Mouse (Mus musculus): ENCODE results near the gene Erich6. TPM values are rescaled to one million over a fixed set of nuclear protein-coding genes. Genes with fewer than 3 reads are reported as not detected.

Erich6 gene
- not detected in 2 replicates for polyA plus RNA-seq (2012; rRNA removed)

- no peak for DNase-seq (ENCODE audit: low read depth, low spot score)
- 1% methylated on average over 34 of the region's 34 CpGs for WGBS
Observed at GRCm38 (mm10) chr3:58636406-58637295, at the start of gene Erich6. TSS of gene Erich6 (minus strand) at chr3:58637207.

- DNase-seq (ENCODE audit: low read depth, low spot score): no peak
- 70% methylated on average over 7 of the region's 7 CpGs for WGBS
Observed at GRCm38 (mm10) chr3:58686206-58686921, 49.4 kb upstream of the Erich6 start.

- WGBS: 96% methylated on average over 3 of the region's 3 CpGs
- DNase-seq (ENCODE audit: low read depth, low spot score): no peak
Observed at GRCm38 (mm10) chr3:58685396-58685795, 48.4 kb upstream of the Erich6 start.

- no peak for DNase-seq (ENCODE audit: low read depth, low spot score)
- 75% methylated on average over 7 of the region's 7 CpGs for WGBS
Observed at GRCm38 (mm10) chr3:58683346-58683745, 46.3 kb upstream of the Erich6 start.

GRCm38 (mm10) chr3:58682336-58682735 is 45.3 kb upstream of the Erich6 start:
- WGBS: 78% methylated on average over 4 of the region's 4 CpGs

GRCm38 (mm10) chr3:58681831-58682230 is 44.8 kb upstream of the Erich6 start:
- 36% methylated on average over 2 of the region's 2 CpGs for WGBS
- no peak for DNase-seq (ENCODE audit: low read depth, low spot score)

More at GRCm38 (mm10) chr3:58682336-58682735, 45.3 kb upstream of the Erich6 start:
- no peak for DNase-seq (ENCODE audit: low read depth, low spot score)

- DNase-seq (ENCODE audit: low read depth, low spot score): no peak
- WGBS: 54% methylated on average over 7 of the region's 7 CpGs
Observed at GRCm38 (mm10) chr3:58680943-58681637, 44.1 kb upstream of the Erich6 start.

- no peak for DNase-seq (ENCODE audit: low read depth, low spot score)
- 12% methylated on average over 4 of the region's 4 CpGs for WGBS
Observed at GRCm38 (mm10) chr3:58679996-58680395, 43.0 kb upstream of the Erich6 start.

GRCm38 (mm10) chr3:58678905-58679304 is 41.9 kb upstream of the Erich6 start:
- 33% methylated on average over 2 of the region's 2 CpGs for WGBS
- DNase-seq (ENCODE audit: low read depth, low spot score): no peak

GRCm38 (mm10) chr3:58678384-58678783 is 41.4 kb upstream of the Erich6 start:
- 52% methylated on average over 8 of the region's 8 CpGs for WGBS
- DNase-seq (ENCODE audit: low read depth, low spot score): no peak

GRCm38 (mm10) chr3:58677615-58678014 is 40.6 kb upstream of the Erich6 start:
- no peak for DNase-seq (ENCODE audit: low read depth, low spot score)
- WGBS: 80% methylated on average over 3 of the region's 3 CpGs

- WGBS: 94% methylated on average over 5 of the region's 5 CpGs
- DNase-seq (ENCODE audit: low read depth, low spot score): no peak
Observed at GRCm38 (mm10) chr3:58673295-58673694, 36.3 kb upstream of the Erich6 start.

GRCm38 (mm10) chr3:58672481-58673183 is 35.6 kb upstream of the Erich6 start:
- DNase-seq (ENCODE audit: low read depth, low spot score): no peak
- WGBS: 58% methylated on average over 4 of the region's 4 CpGs

- WGBS: 51% methylated on average over 6 of the region's 6 CpGs
- DNase-seq (ENCODE audit: low read depth, low spot score): no peak
Observed at GRCm38 (mm10) chr3:58671616-58672250, 34.7 kb upstream of the Erich6 start.

GRCm38 (mm10) chr3:58663970-58664369 is 27.0 kb upstream of the Erich6 start:
- DNase-seq (ENCODE audit: low read depth, low spot score): no peak
- WGBS: 86% methylated on average over 7 of the region's 7 CpGs

GRCm38 (mm10) chr3:58660636-58661035 is 23.6 kb upstream of the Erich6 start:
- DNase-seq (ENCODE audit: low read depth, low spot score): no peak
- WGBS: 78% methylated on average over 4 of the region's 4 CpGs

- WGBS: 11% methylated on average over 2 of the region's 2 CpGs
- peak; percentile 55 for DNase-seq (ENCODE audit: low read depth, low spot score)
Observed at GRCm38 (mm10) chr3:58657356-58657755, 20.3 kb upstream of the Erich6 start.

GRCm38 (mm10) chr3:58655362-58656130 is 18.5 kb upstream of the Erich6 start:
- no peak for DNase-seq (ENCODE audit: low read depth, low spot score)
- WGBS: 55% methylated on average over 17 of the region's 17 CpGs

Measured in large intestine, adult 2 months (tissue).